Mouse (Mus musculus) hindbrain, embryonic 11.5 days (tissue): ENCODE measurements around the gene Serpina3g. TPM values are rescaled to one million over a fixed set of nuclear protein-coding genes. Genes with fewer than 3 reads are reported as not detected.

ENCODE experiments used
- polyA plus RNA-seq: library from polyadenylated mRNA; unstranded; fragments of >200 nt; fragmentation: Nextera tagmentation; extraction: Ambion mirVana; gene quantifications from 2 replicates; pipeline ENCODE4 v1.2.1, GENCODE M21; 2014

Gene Serpina3g
- polyA plus RNA-seq, 1 experiment from 2014 or later, result 0.14 TPM

Other genes with a start within 250 kb of the Serpina3g start
- gene Serpina11, start 246.3 kb upstream of the Serpina3g start, polyA plus RNA-seq, result not detected in 2 replicates
- gene Serpina9, start 222.5 kb upstream of the Serpina3g start, polyA plus RNA-seq, result not detected in 2 replicates
- not detected in 2 replicates for gene Serpina12, start 191.8 kb upstream of the Serpina3g start, polyA plus RNA-seq
- gene Serpina5, start 135.1 kb upstream of the Serpina3g start, polyA plus RNA-seq, result not detected in 2 replicates
- gene Serpina3a, start 123.5 kb upstream of the Serpina3g start, polyA plus RNA-seq, result not detected in 2 replicates
- not detected in 2 replicates for gene Serpina3b, start 108.2 kb upstream of the Serpina3g start, polyA plus RNA-seq
- not detected in 2 replicates for gene Serpina3c, start 82.4 kb upstream of the Serpina3g start, polyA plus RNA-seq
- gene Serpina3f, start 21.7 kb upstream of the Serpina3g start, polyA plus RNA-seq, result 0.28 and 0.37 TPM in 2 replicates
- gene Serpina3i, start 26.9 kb downstream of the Serpina3g start, polyA plus RNA-seq, result 0.40 TPM in 1 of 2 replicates, not detected in the other
- gene Serpina3j, start 78.3 kb downstream of the Serpina3g start, polyA plus RNA-seq, result not detected in 2 replicates
- not detected in 2 replicates for gene Serpina3k, start 102.2 kb downstream of the Serpina3g start, polyA plus RNA-seq
- not detected in 2 replicates for gene Serpina3m, start 102.2 kb downstream of the Serpina3g start, polyA plus RNA-seq
- gene Serpina3n, start 170.5 kb downstream of the Serpina3g start, polyA plus RNA-seq, result 0.08 TPM in 1 of 2 replicates, not detected in the other
- gene Gsc, start 237.1 kb downstream of the Serpina3g start, polyA plus RNA-seq, result 0.48 and 0.85 TPM in 2 replicates